Mouse (Mus musculus) intestine, postnatal 0 days (tissue): Measurements from ENCODE around the gene Rbms1. TPM values are rescaled to one million over a fixed set of nuclear protein-coding genes. Genes with fewer than 3 reads are reported as not detected.

Source experiments
- ATAC-seq: fragments of 200-750 bp; cut with Nextera tagmentation; 2 replicates; pipeline ENCODE4 v1.8.0; 2017; ENCODE audit warnings: mild to moderate bottlenecking, moderate TSS enrichment, moderate library complexity
- H3K27ac ChIP-seq: fragments of 300-500 bp; sonication (generic); 2 replicates; pipeline ENCODE4 v1.5.1; 2014; ENCODE audit warnings: mild to moderate bottlenecking, low read depth, low read length, moderate library complexity
- H3K27me3 ChIP-seq: fragments of 300-500 bp; sonication (generic); replicated peaks from 2 replicates; pipeline ENCODE4 v1.6.1; 2014; ENCODE audit warnings: low read length, mixed read lengths; ENCODE audit not compliant: control insufficient read depth, insufficient read depth
- H3K36me3 ChIP-seq: fragments of 300-500 bp; sonication (generic); 2 replicates; pipeline ENCODE4 v1.6.1; 2014; ENCODE audit warnings: mild to moderate bottlenecking, moderate library complexity; ENCODE audit not compliant: control insufficient read depth, insufficient read depth
- H3K4me1 ChIP-seq: fragments of 300-500 bp; sonication (generic); replicated peaks from 2 replicates; pipeline ENCODE4 v1.6.1; 2014; ENCODE audit warnings: antibody characterized with exemption, low read length, mixed read lengths; ENCODE audit not compliant: control insufficient read depth, insufficient read depth
- H3K4me2 ChIP-seq: fragments of 300-500 bp; sonication (generic); replicated peaks from 2 replicates; pipeline ENCODE4 v1.6.1; 2014; ENCODE audit warnings: low read depth, mild to moderate bottlenecking, moderate library complexity
- H3K4me3 ChIP-seq: fragments of 300-500 bp; sonication (generic); 2 replicates; pipeline ENCODE4 v1.5.1; 2014; ENCODE audit warnings: low read depth, low read length
- H3K9ac ChIP-seq: fragments of 300-500 bp; sonication (generic); 2 replicates; pipeline ENCODE4 v1.6.1; 2014; ENCODE audit warnings: mild to moderate bottlenecking, low read depth, low read length
- H3K9me3 ChIP-seq: fragments of 300-500 bp; sonication (generic); 2 replicates; pipeline ENCODE4 v1.6.1; 2016; ENCODE audit warnings: mixed run types; ENCODE audit not compliant: control insufficient read depth
- CTCF ChIP-seq: sonication (generic); IDR thresholded peaks from 2 replicates; pipeline ENCODE4 v1.5.1; 2016; ENCODE audit warnings: low read depth, mild to moderate bottlenecking, control low read depth, antibody characterized with exemption, moderate library complexity
- WGBS: fragments of 180-500 bp; shearing (Covaris S2); extraction: QIAGEN DNeasy Blood & Tissue Kit; methylation state at CpG from one replicate; pipeline ENCODE4 v1.1.7; 2014; 5-methylcytosine and 5-hydroxymethylcytosine counted together
- polyA plus RNA-seq: library from polyadenylated mRNA; unstranded; fragments of >200 nt; fragmentation: Nextera tagmentation; extraction: Ambion mirVana; gene quantifications from 2 replicates; pipeline ENCODE4 v1.2.1, GENCODE M21; 2015

Gene Rbms1
- polyA plus RNA-seq, 1 experiment from 2014 or later, result 41.4 TPM

GRCm38 (mm10) chr2:60910820-60911219, 52.2 kb downstream of the Rbms1 start:
- no peak overlapping the region for H3K27ac ChIP-seq
- H3K4me1 ChIP-seq, result no peaks in the 10 kb centered on the region
- WGBS, result 53% methylated on average over 6 of the region's 6 CpGs
- H3K9ac ChIP-seq, result no peak overlapping the region
- H3K27me3 ChIP-seq, result no peaks in the 10 kb centered on the region
- no peaks in the 10 kb centered on the region for H3K36me3 ChIP-seq
- no peak for TF ChIP-seq CTCF
- no peak overlapping the region for H3K4me3 ChIP-seq
- no peak overlapping the region for H3K4me2 ChIP-seq
- no peak for ATAC-seq
- H3K9me3 ChIP-seq, result no peaks in the 10 kb centered on the region

- no peak overlapping the region for H3K4me3 ChIP-seq
- no peak overlapping the region for H3K27ac ChIP-seq
- H3K4me2 ChIP-seq, result peak overlapping the region; percentile 43
- no peak overlapping the region for H3K9ac ChIP-seq
- no peaks in the 10 kb centered on the region for H3K9me3 ChIP-seq
- no peaks in the 10 kb centered on the region for H3K27me3 ChIP-seq
- TF ChIP-seq CTCF, result no peak
- 37% methylated on average over 4 of the region's 4 CpGs for WGBS
- no peak for ATAC-seq
- H3K4me1 ChIP-seq, result no peaks in the 10 kb centered on the region
- no peaks in the 10 kb centered on the region for H3K36me3 ChIP-seq
Measured at GRCm38 (mm10) chr2:60908551-60908950, 54.4 kb downstream of the Rbms1 start.

GRCm38 (mm10) chr2:60908116-60908515, 54.9 kb downstream of the Rbms1 start:
- Histone ChIP-seq H3K27me3 (no peaks in the 10 kb centered on the region), H3K4me3 (no peak overlapping the region), H3K9ac (no peak overlapping the region), H3K27ac (no peak overlapping the region), H3K4me1 (no peaks in the 10 kb centered on the region), H3K36me3 (no peaks in the 10 kb centered on the region), H3K4me2 (peak overlapping the region; percentile 43), H3K9me3 (no peaks in the 10 kb centered on the region)
- ATAC-seq, result no peak
- TF ChIP-seq CTCF, result no peak
- WGBS, result 44% methylated on average over 12 of the region's 12 CpGs

GRCm38 (mm10) chr2:60905283-60905682, 57.7 kb downstream of the Rbms1 start:
- Histone ChIP-seq H3K4me3 (no peak overlapping the region), H3K4me2 (no peak overlapping the region), H3K27me3 (no peaks in the 10 kb centered on the region), H3K27ac (no peak overlapping the region), H3K9me3 (no peaks in the 10 kb centered on the region), H3K36me3 (no peaks in the 10 kb centered on the region), H3K4me1 (no peaks in the 10 kb centered on the region), H3K9ac (no peak overlapping the region)
- TF ChIP-seq CTCF, result peak; percentile 73
- ATAC-seq, result no peak
- 18% methylated on average over 3 of the region's 3 CpGs for WGBS

- Histone ChIP-seq H3K4me2 (no peak overlapping the region), H3K27me3 (no peaks in the 10 kb centered on the region), H3K27ac (no peak overlapping the region), H3K36me3 (no peaks in the 10 kb centered on the region), H3K4me3 (no peak overlapping the region), H3K4me1 (no peaks in the 10 kb centered on the region), H3K9ac (no peak overlapping the region), H3K9me3 (no peaks in the 10 kb centered on the region)
- ATAC-seq, result no peak
- TF ChIP-seq CTCF, result no peak
- WGBS, result 86% methylated on average over 5 of the region's 5 CpGs
Measured at GRCm38 (mm10) chr2:60904141-60904540, 58.9 kb downstream of the Rbms1 start.

- Histone ChIP-seq H3K36me3 (no peaks in the 10 kb centered on the region), H3K27me3 (no peaks in the 10 kb centered on the region), H3K27ac (no peak overlapping the region), H3K4me1 (no peaks in the 10 kb centered on the region), H3K4me3 (no peak overlapping the region), H3K4me2 (no peak overlapping the region), H3K9ac (no peak overlapping the region), H3K9me3 (no peaks in the 10 kb centered on the region)
- TF ChIP-seq CTCF, result no peak
- 73% methylated on average over 7 of the region's 7 CpGs for WGBS
- no peak for ATAC-seq
Measured at GRCm38 (mm10) chr2:60903535-60903934, 59.5 kb downstream of the Rbms1 start.
